Mouse (Mus musculus) MEL (cell line): Measurements from ENCODE around the gene Cep41.

Experiments
- CHD2 ChIP-seq: IDR thresholded peaks from 2 replicates; pipeline ENCODE4 v1.6.1; 2011; ENCODE audit warnings: low read length, improper control_type of control experiment
- CTCF ChIP-seq, 3 experiments: IDR thresholded peaks in 2 of 3; conservative IDR thresholded peaks in 1 of 3; 2 replicates each; pipeline ENCODE4 v1.5.1; 2011 to 2012; ENCODE audit warnings: low read length in 3 of 3, low read depth in 2 of 3, mild to moderate bottlenecking in 2 of 3, improper control_type of control experiment in 1 of 3, inconsistent platforms in 1 of 3, mixed read lengths in 1 of 3, moderate library complexity in 1 of 3; ENCODE audit not compliant: control insufficient read depth in 1 of 3, insufficient read depth in 1 of 3, poor library complexity in 1 of 3, severe bottlenecking in 1 of 3
- MYC ChIP-seq: IDR thresholded peaks from 2 replicates; pipeline ENCODE4 v1.6.1; 2011; ENCODE audit warnings: low read depth, mild to moderate bottlenecking, low read length, improper control_type of control experiment, moderate library complexity
- POLR2A ChIP-seq, 2 experiments: IDR thresholded peaks; 2 replicates each; pipeline ENCODE4 v1.6.1; 2011 to 2012; ENCODE audit warnings: low read length in 2 of 2, mild to moderate bottlenecking in 2 of 2, control low read depth in 1 of 2, improper control_type of control experiment in 1 of 2, low read depth in 1 of 2, moderate library complexity in 1 of 2; ENCODE audit not compliant: control insufficient read depth in 1 of 2, insufficient read depth in 1 of 2, poor library complexity in 1 of 2
- POLR2AphosphoS5 ChIP-seq: IDR thresholded peaks from 2 replicates; pipeline ENCODE4 v1.6.1; 2012; ENCODE audit warnings: low read depth, borderline replicate concordance, mild to moderate bottlenecking, inconsistent platforms, low read length, moderate library complexity, mixed read lengths
- RCOR1 ChIP-seq: IDR thresholded peaks from 2 replicates; pipeline ENCODE4 v1.6.1; 2012; ENCODE audit warnings: low read depth, mild to moderate bottlenecking, inconsistent platforms, low read length, improper control_type of control experiment
- SIN3A ChIP-seq: IDR thresholded peaks from 2 replicates; pipeline ENCODE4 v1.6.1; 2012; ENCODE audit warnings: low read length, improper control_type of control experiment, inconsistent platforms
- USF2 ChIP-seq, 2 experiments: IDR thresholded peaks; 2 replicates each; pipeline ENCODE4 v1.6.1; 2011 to 2012; ENCODE audit warnings: improper control_type of control experiment in 2 of 2, low read length in 2 of 2, borderline replicate concordance in 1 of 2, inconsistent platforms in 1 of 2, low read depth in 1 of 2, mild to moderate bottlenecking in 1 of 2; ENCODE audit not compliant: insufficient read depth in 1 of 2

DNA sequence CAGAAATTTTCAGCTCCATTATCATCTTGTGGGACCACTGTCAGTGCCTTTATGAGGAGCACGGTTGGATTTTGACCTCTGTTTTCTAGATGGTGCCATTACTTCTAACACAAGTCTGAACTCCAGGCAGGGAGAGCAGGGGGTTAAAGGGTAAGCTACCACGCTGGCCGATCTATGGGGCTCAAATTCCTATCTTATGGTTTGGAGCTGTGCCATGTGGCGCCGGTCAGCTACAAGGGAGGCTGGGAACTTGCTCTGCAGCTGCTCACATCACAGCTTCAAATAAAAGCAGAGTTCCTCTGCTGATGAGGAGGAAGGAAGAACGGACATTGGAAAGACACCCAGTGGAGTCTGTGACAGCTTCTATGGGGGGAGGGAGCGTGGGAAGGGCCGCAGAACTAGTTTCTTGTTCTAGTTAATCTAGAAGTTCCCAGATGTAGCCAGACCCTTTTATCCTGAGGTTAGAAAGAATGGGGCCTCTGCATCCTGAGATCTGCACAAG is 58.1 kb downstream of the Cep41 start:
- TF ChIP-seq MYC (no peak), POLR2A (IDR thresholded peaks at IDR 0.05; ENCODE audit: control insufficient read depth in 1 of 2, insufficient read depth in 1 of 2, low read depth in 1 of 2, low read length in 2 of 2, poor library complexity in 1 of 2) (no peak), CTCF (IDR thresholded peaks at IDR 0.05 in 2 of 3, conservative IDR thresholded peaks at IDR 0.05 in 1 of 3; ENCODE audit: control insufficient read depth in 1 of 3, insufficient read depth in 1 of 3, low read depth in 2 of 3, low read length in 3 of 3, poor library complexity in 1 of 3, severe bottlenecking in 1 of 3) (no peak), USF2 (IDR thresholded peaks at IDR 0.05; ENCODE audit: borderline replicate concordance in 1 of 2, insufficient read depth in 1 of 2, low read depth in 1 of 2, low read length in 2 of 2) (no peak), POLR2AphosphoS5 (no peak), CHD2 (no peak), SIN3A (no peak), RCOR1 (no peak)
